In genomic region chr2:33879223-33879622, GRCm38 (mm10) we compare ENCODE assay signal across 12 mouse cellular contexts. TPM values are rescaled to one million over a fixed set of nuclear protein-coding genes. Genes with fewer than 3 reads are reported as not detected.
DNase-seq lines count a peak whose midpoint lies in the region; ATAC-seq lines count a peak whose summit lies in the region.
"Had no signal": no experiment of that assay in that cellular context is flagged by ENCODE, and none has a peak within 500 bp of the region (broad histone marks: within the 10 kb centered on the region; RNA-seq: fewer than 3 reads in every experiment).

No protein-coding gene starts in this region.

- H3K4me1 ChIP-seq in forebrain, embryonic 15.5 days, result peaks cover 83% of the 10 kb centered on the region
- H3K4me1 ChIP-seq in forebrain, embryonic 16.5 days (replicated peaks; ENCODE audit: control insufficient read depth, insufficient read depth, low read length), result peaks cover 55% of the 10 kb centered on the region
- H3K4me1 ChIP-seq in midbrain, embryonic 10.5 days, result peaks cover 73% of the 10 kb centered on the region

- H3K36me3 ChIP-seq in forebrain, embryonic 15.5 days, result no peaks in the 10 kb centered on the region
- no peaks in the 10 kb centered on the region for H3K36me3 ChIP-seq in forebrain, embryonic 16.5 days (ENCODE audit: control insufficient read depth, insufficient read depth)
- H3K36me3 ChIP-seq in midbrain, embryonic 10.5 days, result peaks cover 12% of the 10 kb centered on the region

- no peak overlapping the region for H3K4me2 ChIP-seq in forebrain, embryonic 15.5 days (replicated peaks)
- no peak overlapping the region for H3K4me2 ChIP-seq in forebrain, embryonic 16.5 days (ENCODE audit: low read length)

- H3K27me3 ChIP-seq in forebrain, embryonic 15.5 days, result no peaks in the 10 kb centered on the region
- no peaks in the 10 kb centered on the region for H3K27me3 ChIP-seq in forebrain, embryonic 16.5 days (replicated peaks; ENCODE audit: control insufficient read depth, insufficient read depth, low read length)
- peaks cover 30% of the 10 kb centered on the region for H3K27me3 ChIP-seq in midbrain, embryonic 10.5 days (ENCODE audit: low read depth, poor library complexity, severe bottlenecking)

- ATAC-seq in forebrain, embryonic 15.5 days (replicated peaks), result no peak
- ATAC-seq in forebrain, embryonic 16.5 days, result no peak
- ATAC-seq in granulocyte monocyte progenitor cell, adult 5-6 weeks (replicated peaks; ENCODE audit: poor library complexity, severe bottlenecking), result no peak

- no peak overlapping the region for H3K4me3 ChIP-seq in forebrain, embryonic 15.5 days
- H3K4me3 ChIP-seq in forebrain, embryonic 16.5 days (replicated peaks; ENCODE audit: low read length), result no peak overlapping the region
- H3K4me3 ChIP-seq in midbrain, embryonic 10.5 days, result no peak overlapping the region

- peak; percentile 52 for DNase-seq in ZHBTc4 (ENCODE audit: low read depth, low spot score)
- no peak for DNase-seq in midbrain, embryonic 10.5 days (ENCODE audit: low spot score)
- DNase-seq in thymus, adult 18-20 months, result peak; percentile 60 to 67
- DNase-seq in natural killer cell, adult 2 months (ENCODE audit: low spot score in 2 of 2), result no peak
- no peak for DNase-seq in right cerebral cortex, postnatal 36 days (ENCODE audit: low spot score in 2 of 2)
- DNase-seq: gastrocnemius, postnatal 25 days; heart, postnatal 10 days; retina, postnatal 1 day had no signal

- peak overlapping the region; percentile 96; the same call in 1 of the 2 replicates for H3K27ac ChIP-seq in forebrain, embryonic 15.5 days (replicated peaks)
- H3K27ac ChIP-seq in forebrain, embryonic 16.5 days (ENCODE audit: low read length), result no peak overlapping the region
- H3K27ac ChIP-seq in midbrain, embryonic 10.5 days (replicated peaks), result peak overlapping the region; percentile 95
- H3K27ac ChIP-seq: liver, embryonic 14.5 days had no signal

- H3K9ac ChIP-seq in forebrain, embryonic 15.5 days (replicated peaks), result no peak overlapping the region
- no peak overlapping the region for H3K9ac ChIP-seq in forebrain, embryonic 16.5 days (replicated peaks; ENCODE audit: low read depth, low read length)
- H3K9ac ChIP-seq: liver, embryonic 14.5 days had no signal

- no peaks in the 10 kb centered on the region for H3K9me3 ChIP-seq in forebrain, embryonic 15.5 days
- no peaks in the 10 kb centered on the region for H3K9me3 ChIP-seq in forebrain, embryonic 16.5 days (ENCODE audit: control insufficient read depth, low read length)
- H3K9me3 ChIP-seq in midbrain, embryonic 10.5 days (replicated peaks), result no peaks in the 10 kb centered on the region

- 75% methylated on average over 2 of the region's 2 CpGs for WGBS in forebrain, embryonic 15.5 days
- WGBS in forebrain, embryonic 16.5 days, result 68% methylated on average over 2 of the region's 2 CpGs
- 84% methylated on average over 2 of the region's 2 CpGs for WGBS in midbrain, embryonic 10.5 days

RNA-seq across cellular contexts. Expression of gene Mvb12b, which starts 8.5 kb away (rescaled TPM):
- 75.9 and 85.8 TPM in 2 replicates for polyA plus RNA-seq in forebrain, embryonic 15.5 days (2015; fragmentation: Nextera tagmentation; extraction: Ambion mirVana)
- polyA plus RNA-seq in forebrain, embryonic 16.5 days (2015; fragmentation: Nextera tagmentation; extraction: Ambion mirVana), result 78.1 and 84.2 TPM in 2 replicates
- 19.0 and 23.5 TPM in 2 replicates for polyA plus RNA-seq in midbrain, embryonic 10.5 days (2016; fragmentation: Nextera tagmentation; extraction: Ambion mirVana)
- total RNA-seq in granulocyte monocyte progenitor cell, adult 5-6 weeks (2014; fragmentation: Nextera tagmentation), result 46.2 and 58.5 TPM in 2 replicates
- 14.7 and 16.6 TPM in 2 replicates for total RNA-seq in granulocyte monocyte progenitor cell, adult 5-6 weeks (2017)

Comparison
In these comparisons a context has a peak if more than half of its experiments do, and no peak if none do; other contexts are left out.
1. DNase-seq: peak in ZHBTc4 (single experiment) and thymus, adult 18-20 months (2 of 2); none in midbrain, embryonic 10.5 days (single experiment), natural killer cell, adult 2 months (0 of 2) and right cerebral cortex, postnatal 36 days (0 of 2).